Mouse (Mus musculus) frontal cortex, postnatal 25 days (tissue): ENCODE measurements around the gene Spag7.

Source experiments
- DNase-seq, 2 experiments: peaks; one replicate each; pipeline ENCODE4 v3.0.0; 2022; ENCODE audit warnings: low spot score in 2 of 2

Spag7 gene

GRCm38 (mm10) chr11:70656456-70656927 is 12.7 kb downstream of the Spag7 start:
- DNase-seq = no peak

GRCm38 (mm10) chr11:70655571-70656455 is 13.4 kb downstream of the Spag7 start:
- DNase-seq = no peak

GRCm38 (mm10) chr11:70654923-70655570 is 14.2 kb downstream of the Spag7 start:
- peak; percentile 37 to 60 for DNase-seq

GRCm38 (mm10) chr11:70654198-70654922 is 14.9 kb downstream of the Spag7 start, which contains the start of gene Pfn1:
Gene Pfn1, minus strand, starts transcription at chr11:70654644.
- peak; percentile 44 to 47 for DNase-seq

GRCm38 (mm10) chr11:70653345-70654197 is 15.6 kb downstream of the Spag7 start:
- no peak for DNase-seq

- DNase-seq = peak in 1 of 2 experiments; percentile 3
These were observed 16.3 kb downstream of the Spag7 start for GRCm38 (mm10) chr11:70652884-70653344.

- peak in 1 of 2 experiments; percentile 3 for DNase-seq
These were observed 17.0 kb downstream of the Spag7 start for GRCm38 (mm10) chr11:70652029-70652883.

- peak in 1 of 2 experiments; percentile 4 for DNase-seq
These were observed 17.8 kb downstream of the Spag7 start for GRCm38 (mm10) chr11:70651391-70651790.

GRCm38 (mm10) chr11:70650322-70651175 is 18.7 kb downstream of the Spag7 start:
- DNase-seq = peak in 1 of 2 experiments; percentile 5

- no peak for DNase-seq
These were observed 20.0 kb downstream of the Spag7 start for GRCm38 (mm10) chr11:70649185-70649734.

- DNase-seq = peak in 1 of 2 experiments; percentile 3
These were observed 20.7 kb downstream of the Spag7 start for GRCm38 (mm10) chr11:70648512-70648911.

GRCm38 (mm10) chr11:70647716-70648420 is 21.3 kb downstream of the Spag7 start:
- peak in 1 of 2 experiments; percentile 15 for DNase-seq

- DNase-seq = peak; percentile 85 to 93
These were observed 22.2 kb downstream of the Spag7 start, which contains the start of the genes Rnf167 and Slc25a11 for GRCm38 (mm10) chr11:70646691-70647650. Gene Rnf167, plus strand, starts transcription at chr11:70647235. Gene Slc25a11, minus strand, starts transcription at chr11:70647479.

GRCm38 (mm10) chr11:70646259-70646555 is 23.0 kb downstream of the Spag7 start:
- DNase-seq = no peak

- DNase-seq = no peak
These were observed 23.6 kb downstream of the Spag7 start for GRCm38 (mm10) chr11:70645461-70646258.

GRCm38 (mm10) chr11:70644564-70645103 is 24.6 kb downstream of the Spag7 start:
- DNase-seq = no peak
